18 mouse cellular contexts compared by ENCODE assay signal in the genomic region with DNA sequence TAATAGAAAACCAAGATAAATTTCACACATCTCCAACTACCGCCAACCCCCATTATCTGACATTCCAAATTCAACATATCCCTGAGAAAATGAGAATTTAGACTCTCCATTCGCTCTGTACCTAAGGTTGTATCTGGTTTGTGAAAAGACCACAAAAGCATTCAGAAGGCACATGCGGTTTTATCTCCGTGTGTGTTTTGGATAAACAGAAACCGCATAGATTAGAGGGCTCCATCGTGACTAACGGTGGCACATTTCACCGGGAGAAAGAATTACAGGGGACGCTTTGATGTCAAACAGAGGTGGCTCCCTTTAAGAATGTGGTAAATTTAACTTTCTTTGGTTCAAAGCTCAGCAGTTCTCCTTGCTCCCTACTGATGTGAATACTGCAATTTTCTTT.
"Had no signal": no experiment of that assay in that cellular context is flagged by ENCODE, and none has a peak within 500 bp of the region (broad histone marks: within the 10 kb centered on the region; RNA-seq: fewer than 3 reads in every experiment).

No protein-coding gene starts in this region.

- H3K36me3 ChIP-seq: liver, embryonic 15.5 days; midbrain, embryonic 10.5 days; midbrain, embryonic 13.5 days; neural tube, embryonic 13.5 days; stomach, embryonic 15.5 days had no signal

- H3K27me3 ChIP-seq: limb, embryonic 13.5 days; liver, embryonic 15.5 days; midbrain, embryonic 13.5 days; neural tube, embryonic 13.5 days; stomach, embryonic 15.5 days had no signal

- H3K27ac ChIP-seq: kidney, postnatal 0 days; limb, embryonic 10.5 days; limb, embryonic 13.5 days; liver, embryonic 15.5 days; midbrain, embryonic 10.5 days; midbrain, embryonic 13.5 days; neural tube, embryonic 13.5 days; stomach, embryonic 15.5 days had no signal

- H3K4me3 ChIP-seq: limb, embryonic 10.5 days; limb, embryonic 13.5 days; liver, embryonic 15.5 days; midbrain, embryonic 10.5 days; midbrain, embryonic 13.5 days; myocyte; neural tube, embryonic 13.5 days; stomach, embryonic 15.5 days had no signal

- DNase-seq: kidney, adult 18-20 months; kidney, postnatal 25 days; lung, adult 2 months; lung, postnatal 14 days; lung, postnatal 4 days; right cerebral cortex, postnatal 25 days; spleen, adult 18-20 months; thymus, postnatal 36 days had no signal

- H3K4me2 ChIP-seq: limb, embryonic 13.5 days; liver, embryonic 15.5 days; midbrain, embryonic 13.5 days; neural tube, embryonic 13.5 days; stomach, embryonic 15.5 days had no signal

- ATAC-seq: midbrain, embryonic 13.5 days; midbrain, embryonic 16.5 days had no signal

- H3K9ac ChIP-seq: limb, embryonic 13.5 days; liver, embryonic 15.5 days; midbrain, embryonic 13.5 days; neural tube, embryonic 13.5 days; stomach, embryonic 15.5 days had no signal

- H3K9me3 ChIP-seq: limb, embryonic 10.5 days; limb, embryonic 13.5 days; liver, embryonic 15.5 days; midbrain, embryonic 10.5 days; midbrain, embryonic 13.5 days; neural tube, embryonic 13.5 days; stomach, embryonic 15.5 days had no signal

- H3K4me1 ChIP-seq: stomach, embryonic 15.5 days had no signal
